Mouse (Mus musculus): ENCODE measurements around the gene Rln3. TPM values are rescaled to one million over a fixed set of nuclear protein-coding genes. Genes with fewer than 3 reads are reported as not detected.
A peak's percentile ranks its signal among the peaks of the same experiment; 100 is the strongest.

Gene Rln3
- total RNA-seq, 2 experiments from 2014 or later: not detected

- no peak for DNase-seq (ENCODE audit: low spot score in 2 of 2)
Measured at GRCm38 (mm10) chr8:84065457-84066072, 20.8 kb upstream of the Rln3 start.

- DNase-seq (ENCODE audit: low spot score in 2 of 2): no peak
Measured at GRCm38 (mm10) chr8:84065037-84065436, 20.2 kb upstream of the Rln3 start, which contains the start of gene Gm10643. Gene Gm10643 (minus strand): TSS chr8:84065137.

GRCm38 (mm10) chr8:84063861-84064610 lies 19.2 kb upstream of the Rln3 start:
- DNase-seq (ENCODE audit: low spot score in 2 of 2): no peak

- DNase-seq (ENCODE audit: low spot score in 2 of 2): no peak
Measured at GRCm38 (mm10) chr8:84060245-84060644, 15.4 kb upstream of the Rln3 start.

GRCm38 (mm10) chr8:84059226-84059625 lies 14.4 kb upstream of the Rln3 start:
- no peak for DNase-seq (ENCODE audit: low spot score in 2 of 2)

- DNase-seq (ENCODE audit: low spot score in 2 of 2): no peak
Measured at GRCm38 (mm10) chr8:84057827-84058226, 13.0 kb upstream of the Rln3 start.

- no peak for DNase-seq (ENCODE audit: low spot score in 2 of 2)
Measured at GRCm38 (mm10) chr8:84053229-84053628, 8.4 kb upstream of the Rln3 start.

GRCm38 (mm10) chr8:84052746-84053145 lies 7.9 kb upstream of the Rln3 start:
- no peak for DNase-seq (ENCODE audit: low spot score in 2 of 2)

GRCm38 (mm10) chr8:84048171-84048570 lies 3.4 kb upstream of the Rln3 start:
- DNase-seq (ENCODE audit: low spot score in 2 of 2): no peak

GRCm38 (mm10) chr8:84046505-84046904 lies 1.7 kb upstream of the Rln3 start:
- no peak for DNase-seq (ENCODE audit: low spot score in 2 of 2)

GRCm38 (mm10) chr8:84044103-84044502 lies 697 bp downstream of the Rln3 start:
- no peak for DNase-seq (ENCODE audit: low spot score in 2 of 2)

GRCm38 (mm10) chr8:84042948-84043342 lies 1.9 kb downstream of the Rln3 start:
- peak in 1 of 2 experiments; percentile 34 for DNase-seq (ENCODE audit: low spot score in 2 of 2)

GRCm38 (mm10) chr8:84042066-84042947 lies 2.5 kb downstream of the Rln3 start, which contains the start of gene Il27ra:
Gene Il27ra (minus strand): TSS chr8:84042589.
- DNase-seq (ENCODE audit: low spot score in 2 of 2): peak; percentile 59 to 66

GRCm38 (mm10) chr8:84039050-84039449 lies 5.8 kb downstream of the Rln3 start:
- peak; percentile 84 to 85 for DNase-seq (ENCODE audit: low spot score in 2 of 2)

GRCm38 (mm10) chr8:84038015-84038414 lies 6.8 kb downstream of the Rln3 start:
- DNase-seq (ENCODE audit: low spot score in 2 of 2): no peak

- DNase-seq (ENCODE audit: low spot score in 2 of 2): no peak
Measured at GRCm38 (mm10) chr8:84032777-84033176, 12.0 kb downstream of the Rln3 start.

GRCm38 (mm10) chr8:84029272-84029671 lies 15.5 kb downstream of the Rln3 start:
- no peak for DNase-seq (ENCODE audit: low spot score in 2 of 2)

GRCm38 (mm10) chr8:84027449-84027848 lies 17.4 kb downstream of the Rln3 start:
- no peak for DNase-seq (ENCODE audit: low spot score in 2 of 2)

- peak; percentile 53 to 67 for DNase-seq (ENCODE audit: low spot score in 2 of 2)
Measured at GRCm38 (mm10) chr8:84025863-84026262, 18.9 kb downstream of the Rln3 start.

GRCm38 (mm10) chr8:84024171-84024570 lies 20.6 kb downstream of the Rln3 start:
- peak; percentile 63 to 65 for DNase-seq (ENCODE audit: low spot score in 2 of 2)

GRCm38 (mm10) chr8:84023631-84024030 lies 21.2 kb downstream of the Rln3 start:
- DNase-seq (ENCODE audit: low spot score in 2 of 2): no peak

GRCm38 (mm10) chr8:84023085-84023484 lies 21.7 kb downstream of the Rln3 start:
- no peak for DNase-seq (ENCODE audit: low spot score in 2 of 2)

All from layer of hippocampus, postnatal 10 days (tissue).